ENCODE assay signal across 14 mouse cellular contexts in genomic region chr6:97130979-97131378, GRCm38 (mm10). TPM values are rescaled to one million over a fixed set of nuclear protein-coding genes. Genes with fewer than 3 reads are reported as not detected.
DNase-seq lines count a peak whose midpoint lies in the region; TF ChIP-seq lines count a peak whose summit lies in the region.
"Had no signal": no experiment of that assay in that cellular context is flagged by ENCODE, and none has a peak within 500 bp of the region (broad histone marks: within the 10 kb centered on the region; RNA-seq: fewer than 3 reads in every experiment).

No protein-coding gene starts in this region.

- no peaks in the 10 kb centered on the region for H3K4me1 ChIP-seq in bone marrow macrophage, adult 2 months (ENCODE audit: control insufficient read depth, insufficient read depth, low read length)
- H3K4me1 ChIP-seq: limb, embryonic 12.5 days had no signal

- no peak overlapping the region for H3K4me3 ChIP-seq in left cerebral cortex, adult 2 months
- no peak overlapping the region for H3K4me3 ChIP-seq in bone marrow macrophage, adult 2 months (ENCODE audit: insufficient read depth, low read length)
- H3K4me3 ChIP-seq: limb, embryonic 12.5 days had no signal

- DNase-seq in adrenal gland, postnatal 14 days, result peak; percentile 27
- no peak for DNase-seq in adrenal gland, adult (ENCODE audit: inconsistent age in 2 of 2, low spot score in 1 of 2)
- no peak for DNase-seq in left cerebral cortex, adult 2 months (ENCODE audit: extremely low spot score in 1 of 2, low spot score in 2 of 2)
- no peak for DNase-seq in left cerebral cortex, postnatal 25 days (ENCODE audit: low spot score in 2 of 2)
- DNase-seq in 416B (ENCODE audit: low read depth), result peak; percentile 34
- DNase-seq in neural tube, embryonic 10.5 days (ENCODE audit: extremely low spot score, low spot score), result no peak
- no peak for DNase-seq in urinary bladder, adult 2 months (ENCODE audit: low spot score)
- DNase-seq: B cell, adult 2 months; cerebellum, postnatal 14 days; forebrain, postnatal 0 days; heart, postnatal 10 days had no signal

- peak; percentile 25 for TF ChIP-seq CTCF in left cerebral cortex, adult 2 months (IDR thresholded peaks at IDR 0.05)
- TF ChIP-seq CTCF in bone marrow macrophage, adult 2 months (IDR thresholded peaks at IDR 0.05; ENCODE audit: low read depth, low read length), result 0 out of 2 replicates have a peak, but pooled peaks have one; percentile 31

- intact Hi-C loops in left cerebral cortex, adult 2 months (cut with DNase I), result no loop called here
- intact Hi-C loops in left cerebral cortex, postnatal 25 days (cut with DNase I), result no loop called here

- TF ChIP-seq POLR2A in bone marrow macrophage, adult 2 months (IDR thresholded peaks at IDR 0.05; ENCODE audit: borderline replicate concordance, low read depth, low read length), result no peak

- no peak overlapping the region for H3K27ac ChIP-seq in left cerebral cortex, adult 2 months
- no peak overlapping the region for H3K27ac ChIP-seq in bone marrow macrophage, adult 2 months (ENCODE audit: insufficient read depth, low read depth, low read length)
- H3K27ac ChIP-seq: limb, embryonic 12.5 days; macrophage had no signal

RNA-seq across cellular contexts. Expression of gene Eogt, which starts 18.0 kb away (rescaled TPM):
- 35.6 and 36.4 TPM in 2 replicates for total RNA-seq in adrenal gland, postnatal 14 days (2021)
- total RNA-seq in left cerebral cortex, adult 2 months (2021), result 10 to 100 TPM; 30.2 to 31.2 TPM
- 10 to 100 TPM; 25.8 to 34.5 TPM for total RNA-seq in left cerebral cortex, postnatal 25 days (2021)
- polyA plus RNA-seq in bone marrow macrophage, adult 2 months (2012; ENCODE audit: insufficient read depth, insufficient read length, missing spikeins), result 14.4 and 16.3 TPM in 2 replicates
- polyA plus RNA-seq in urinary bladder, adult 2 months (2012; rRNA removed), result 23.8 and 27.2 TPM in 2 replicates

RNA-seq across cellular contexts. Expression of gene Tmf1, which starts 47.9 kb away (rescaled TPM):
- total RNA-seq in adrenal gland, postnatal 14 days (2021), result 46.7 and 49.8 TPM in 2 replicates
- 10 to 100 TPM; 51.9 to 52.9 TPM for total RNA-seq in left cerebral cortex, adult 2 months (2021)
- total RNA-seq in left cerebral cortex, postnatal 25 days (2021), result 10 to 100 TPM; 50.0 to 54.9 TPM
- 67.5 and 69.8 TPM in 2 replicates for polyA plus RNA-seq in bone marrow macrophage, adult 2 months (2012; ENCODE audit: insufficient read depth, insufficient read length, missing spikeins)
- 4.2 and 8.2 TPM in 2 replicates for polyA plus RNA-seq in urinary bladder, adult 2 months (2012; rRNA removed)

Comparison
In these comparisons a context has a peak if more than half of its experiments do, and no peak if none do; other contexts are left out.
1. DNase-seq: peak in adrenal gland, postnatal 14 days (single experiment) and 416B (single experiment); none in adrenal gland, adult (0 of 2), left cerebral cortex, adult 2 months (0 of 2), left cerebral cortex, postnatal 25 days (0 of 2), neural tube, embryonic 10.5 days (single experiment) and urinary bladder, adult 2 months (single experiment).